Mouse (Mus musculus) frontal cortex, postnatal 25 days (tissue): ENCODE measurements around the gene Ccdc57.
A peak's percentile ranks its signal among the peaks of the same experiment; 100 is the strongest.

ENCODE experiments used
- DNase-seq, 2 experiments: peaks; one replicate each; pipeline ENCODE4 v3.0.0; 2022; ENCODE audit warnings: low spot score in 2 of 2

Ccdc57 gene

DNA sequence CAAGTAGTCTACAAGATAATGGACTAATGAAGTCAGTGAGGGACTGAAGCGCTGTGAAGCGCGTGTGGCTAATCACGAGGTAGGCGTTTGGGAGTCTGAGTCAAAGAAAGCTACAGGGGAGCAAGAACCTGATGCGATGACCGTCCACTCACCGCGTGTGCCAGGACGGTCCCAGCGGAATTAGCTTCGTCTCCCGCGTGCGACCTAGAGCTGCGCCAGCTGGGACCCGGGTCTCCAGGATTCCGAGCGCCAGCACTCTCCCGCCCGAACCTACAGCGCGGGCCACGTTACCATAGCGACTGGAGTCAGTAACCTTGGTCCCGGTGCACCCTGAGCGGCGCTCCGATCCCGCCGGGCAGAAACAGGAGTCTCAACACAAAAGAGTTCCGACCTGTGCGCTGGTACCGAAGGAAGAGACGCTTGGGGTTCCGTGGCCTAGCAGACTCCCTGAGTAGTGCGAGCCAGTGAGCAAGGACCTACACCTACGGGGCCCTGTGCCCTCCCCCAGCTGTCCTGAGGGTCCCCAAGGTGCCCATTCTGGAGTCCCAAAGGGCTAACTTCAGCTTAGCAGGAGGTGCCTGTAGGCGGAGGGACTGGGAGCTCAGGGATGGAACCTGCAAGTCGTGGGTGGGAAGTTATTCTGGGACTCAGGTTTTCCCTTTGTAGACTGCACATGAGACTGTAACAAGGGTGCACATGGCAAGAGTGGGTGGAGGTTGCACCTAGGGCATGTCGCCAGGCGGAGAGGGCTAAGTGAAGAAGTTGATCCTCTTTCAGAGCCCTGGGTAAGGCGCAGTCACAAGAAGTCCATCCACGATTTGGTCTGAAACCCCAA, at the start of gene Ccdc57:
Ccdc57 (minus strand) TSS at position 309 of the 835 bp plus-strand sequence.
- DNase-seq: peak; percentile 90 to 94

DNA sequence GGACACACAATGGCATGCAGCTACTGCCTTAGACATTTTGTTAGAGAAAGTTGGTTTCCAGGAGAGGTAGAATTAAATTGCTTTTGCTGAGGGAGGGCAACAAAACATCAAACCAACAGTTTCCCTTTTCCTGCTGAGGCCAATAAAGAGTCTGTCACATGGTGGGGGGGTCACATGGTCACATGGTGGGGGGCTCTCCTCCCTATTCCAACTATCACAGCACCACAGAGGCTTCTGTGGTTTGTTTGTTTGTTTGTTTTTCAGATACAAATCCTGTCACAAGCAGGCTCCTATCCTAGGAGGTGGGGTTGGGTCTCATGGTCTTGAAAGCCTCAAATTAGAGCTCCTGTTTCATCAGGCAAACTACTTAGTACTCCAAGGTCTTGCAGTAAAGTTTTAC, 49.8 kb upstream of the Ccdc57 start:
- DNase-seq: no peak

DNA sequence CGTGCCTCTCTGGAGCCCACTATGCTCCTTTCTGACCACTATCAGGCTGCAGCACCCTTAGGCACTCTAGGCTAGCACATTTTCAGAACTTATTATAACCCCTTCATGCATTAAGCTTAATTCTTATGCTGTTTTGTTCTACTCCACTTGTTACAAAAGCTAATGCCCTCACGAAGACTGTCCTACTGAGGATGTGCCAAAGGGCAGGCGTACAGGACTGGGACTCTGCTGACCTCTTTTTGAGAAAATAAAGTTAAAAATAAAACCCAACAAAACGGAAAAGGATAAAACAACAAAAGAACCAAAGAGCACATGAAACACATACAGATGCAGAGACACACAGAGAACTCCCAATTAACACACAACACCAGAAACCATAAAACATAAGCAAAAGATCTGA, 49.0 kb upstream of the Ccdc57 start:
- DNase-seq: no peak

DNA sequence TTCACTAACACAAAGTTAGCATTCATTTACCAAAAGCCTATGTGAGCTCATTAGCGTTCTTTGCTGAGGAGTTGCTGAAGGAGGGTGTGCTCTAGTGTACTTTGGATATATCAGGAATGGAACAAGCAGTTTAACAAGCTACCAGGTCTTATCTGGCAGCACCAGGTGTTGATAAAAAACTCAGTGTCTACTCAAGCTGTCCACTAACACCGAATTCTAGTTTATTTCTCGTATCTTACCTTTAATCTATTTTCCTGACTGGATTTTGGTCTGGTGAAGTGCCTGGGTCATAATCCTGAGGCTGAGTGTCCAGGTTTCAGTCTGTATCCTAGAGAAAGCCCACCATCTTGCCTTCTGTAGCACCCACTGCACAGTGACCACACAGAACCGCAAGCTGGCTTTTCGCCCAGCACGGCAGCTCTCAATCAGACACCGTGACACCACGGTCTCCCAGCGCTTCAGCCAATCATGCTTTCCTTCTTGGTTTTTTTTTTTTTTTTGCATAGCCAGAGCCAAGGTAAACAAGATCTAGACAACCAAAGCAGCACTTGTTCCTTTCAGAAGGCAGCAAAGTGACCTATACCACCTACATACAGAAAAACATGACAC, 47.9 kb upstream of the Ccdc57 start:
- DNase-seq: no peak

DNA sequence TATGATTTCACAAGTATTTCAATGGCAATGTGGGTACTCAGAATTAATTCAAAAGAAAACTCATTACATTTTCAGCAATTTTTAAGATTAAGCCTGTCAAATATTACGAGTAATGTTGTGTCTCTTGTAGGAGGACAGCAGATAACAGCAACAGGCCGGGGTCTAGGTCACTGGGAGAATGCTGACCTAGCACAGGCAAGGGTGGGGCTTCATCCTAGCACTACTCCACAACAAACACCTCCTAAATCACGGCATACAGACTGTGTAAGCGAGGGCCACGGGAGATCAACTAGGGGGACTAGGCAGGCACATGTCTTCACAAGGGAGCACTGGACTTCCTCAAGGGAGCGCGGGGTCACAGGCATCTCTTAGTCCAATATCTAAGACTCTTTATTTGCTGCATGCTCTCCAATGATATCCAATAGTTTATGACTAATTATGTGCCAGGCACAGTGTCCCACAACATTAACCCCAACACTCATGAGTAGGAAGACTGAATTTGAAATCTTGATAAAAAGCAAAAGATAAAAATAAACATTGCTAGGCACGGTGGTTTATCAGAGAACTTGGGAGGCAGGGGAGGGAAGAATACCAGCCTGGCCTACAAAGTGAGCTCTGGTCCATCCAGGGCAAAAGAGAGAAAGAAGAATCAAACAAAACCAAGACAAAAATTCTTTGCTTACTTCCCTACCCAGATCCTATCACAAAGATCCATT, 47.2 kb upstream of the Ccdc57 start:
- no peak for DNase-seq

DNA sequence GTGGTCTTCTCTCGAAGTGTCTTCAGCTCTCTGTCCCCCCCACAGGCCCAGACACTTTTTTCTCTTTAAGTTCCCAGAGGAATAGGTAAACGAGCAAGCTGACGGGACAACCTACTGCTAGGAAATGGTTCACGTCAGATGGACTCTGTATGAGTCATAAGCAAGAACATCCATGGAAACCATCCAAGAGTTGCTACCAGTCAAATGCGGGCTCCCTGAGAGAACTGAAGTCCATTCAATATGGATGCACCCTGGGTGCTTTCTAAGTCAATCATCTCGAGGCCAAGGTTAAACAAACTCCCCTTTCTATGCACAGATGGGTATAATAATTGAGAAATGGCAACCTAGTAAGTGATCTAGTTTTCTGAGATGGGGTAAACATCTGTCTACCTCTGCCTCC, 40.6 kb upstream of the Ccdc57 start:
- no peak for DNase-seq

DNA sequence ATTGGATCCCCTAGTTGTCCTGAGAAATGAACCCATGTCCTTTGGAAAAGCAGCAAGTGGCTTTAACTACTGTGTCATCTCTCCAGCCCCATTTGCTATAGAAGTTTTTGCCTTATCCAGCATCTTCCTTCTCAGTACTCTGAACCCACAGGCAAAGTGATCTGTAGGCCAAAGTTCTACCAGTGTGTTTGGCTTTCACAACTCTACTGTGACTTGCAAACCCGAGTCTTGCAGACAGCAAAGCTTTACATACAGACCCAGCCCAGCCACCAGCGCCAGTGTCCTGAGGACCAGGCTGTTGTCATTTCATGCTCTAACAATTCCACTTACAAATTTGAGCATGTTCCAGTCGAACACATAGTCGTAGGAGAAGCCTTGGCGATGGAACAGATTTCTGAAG, 38.6 kb upstream of the Ccdc57 start:
- DNase-seq: no peak

DNA sequence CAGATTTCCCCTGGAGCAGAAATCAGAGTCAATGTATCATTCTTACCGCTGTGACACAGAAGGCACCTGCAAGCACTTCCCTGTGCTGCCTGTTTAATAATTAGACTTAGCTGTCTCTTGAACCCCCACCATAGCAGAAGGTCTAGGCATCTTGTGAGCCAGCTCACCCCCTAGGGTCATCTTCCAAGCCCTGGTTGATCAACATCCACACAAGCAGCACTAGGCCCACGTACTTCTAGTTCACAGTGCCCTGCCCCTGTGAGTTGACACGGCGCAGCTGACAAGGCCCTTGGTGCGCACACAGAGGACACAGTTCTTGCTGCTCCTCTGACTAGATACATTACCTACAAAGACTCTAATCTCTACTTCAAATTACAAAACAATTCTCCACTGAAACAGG, 37.1 kb upstream of the Ccdc57 start:
- DNase-seq: no peak

DNA sequence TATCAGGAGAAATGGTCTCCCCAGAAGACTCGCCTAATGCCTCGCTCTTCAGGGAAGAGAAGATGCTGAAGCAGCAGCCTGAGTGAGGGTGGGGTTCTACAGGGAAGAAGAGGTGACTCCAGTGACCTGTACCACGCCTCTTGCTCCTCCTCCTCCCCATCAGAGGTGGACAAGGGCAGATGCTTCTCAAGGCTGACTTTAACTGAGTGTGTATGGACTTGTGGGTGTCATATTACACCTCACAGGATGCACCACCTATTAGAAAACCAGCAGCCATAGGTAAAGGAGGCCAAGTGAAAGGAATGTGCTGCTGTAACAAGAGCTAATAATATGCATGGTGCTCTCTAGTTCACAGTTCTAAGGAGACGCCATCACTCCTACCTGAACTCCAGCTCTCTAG, 32.9 kb upstream of the Ccdc57 start:
- DNase-seq: no peak

DNA sequence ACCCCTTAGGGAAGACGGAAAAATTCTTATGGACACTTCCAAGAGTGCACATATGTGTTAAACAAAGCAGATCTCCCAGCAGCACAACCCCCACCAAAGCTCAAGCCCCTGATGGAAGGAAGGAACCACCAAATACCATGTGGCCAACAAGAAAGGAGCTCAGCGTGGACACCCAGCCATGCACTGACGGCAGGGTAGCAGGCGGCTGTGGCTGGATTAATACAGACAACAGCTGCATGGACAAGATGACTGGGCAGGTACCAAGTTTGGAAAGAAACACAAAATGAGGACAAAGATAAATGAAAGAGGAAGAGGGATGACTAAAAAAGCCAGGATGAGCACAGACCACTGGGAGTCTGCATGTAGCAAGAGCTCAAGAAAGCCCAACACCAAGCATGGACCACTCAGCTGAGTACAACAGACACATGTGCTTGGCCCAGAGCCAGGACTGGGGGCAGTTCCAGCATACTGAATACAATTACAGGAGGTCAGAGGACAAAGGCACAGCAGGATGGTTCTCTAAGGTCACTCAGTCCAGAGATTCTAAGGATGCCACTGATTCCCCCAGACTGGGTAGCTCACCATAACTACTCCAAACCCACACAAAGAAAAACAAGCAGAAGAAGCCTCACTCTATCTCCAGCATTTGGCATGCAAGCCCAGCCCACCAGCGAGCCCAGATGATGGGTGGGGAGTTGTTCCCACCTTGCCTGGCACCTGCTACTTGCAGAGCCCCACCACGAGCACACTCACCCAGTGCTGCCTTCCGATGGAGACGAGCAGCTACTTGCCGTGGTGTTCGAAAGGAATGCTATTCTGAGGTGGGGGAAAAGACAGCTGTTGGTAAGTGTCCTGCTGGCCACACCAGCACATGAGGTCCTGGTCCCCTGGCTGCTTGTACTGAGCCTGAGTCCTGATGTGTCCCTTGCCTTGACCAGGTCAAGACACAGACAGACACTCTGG, 31.8 kb upstream of the Ccdc57 start:
- DNase-seq: no peak

DNA sequence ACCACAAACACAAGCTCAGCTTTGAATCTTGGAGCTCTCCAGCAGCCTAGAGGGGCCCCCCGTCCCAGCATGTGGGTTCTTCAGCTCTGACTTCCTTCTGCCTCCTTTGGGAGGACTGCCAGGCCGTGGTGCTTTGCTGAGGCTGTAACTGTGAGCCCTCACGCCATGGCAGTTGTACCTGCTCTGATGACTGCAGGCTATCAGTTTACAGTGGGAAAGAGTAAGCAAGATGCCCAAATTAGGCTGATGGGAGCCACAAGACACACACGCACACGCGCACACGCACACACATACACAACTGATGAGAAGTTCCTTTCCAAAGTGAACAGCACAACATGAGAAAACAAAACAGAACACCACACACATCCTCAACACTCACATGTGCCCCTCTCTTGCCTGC, 30.2 kb upstream of the Ccdc57 start:
- no peak for DNase-seq

DNA sequence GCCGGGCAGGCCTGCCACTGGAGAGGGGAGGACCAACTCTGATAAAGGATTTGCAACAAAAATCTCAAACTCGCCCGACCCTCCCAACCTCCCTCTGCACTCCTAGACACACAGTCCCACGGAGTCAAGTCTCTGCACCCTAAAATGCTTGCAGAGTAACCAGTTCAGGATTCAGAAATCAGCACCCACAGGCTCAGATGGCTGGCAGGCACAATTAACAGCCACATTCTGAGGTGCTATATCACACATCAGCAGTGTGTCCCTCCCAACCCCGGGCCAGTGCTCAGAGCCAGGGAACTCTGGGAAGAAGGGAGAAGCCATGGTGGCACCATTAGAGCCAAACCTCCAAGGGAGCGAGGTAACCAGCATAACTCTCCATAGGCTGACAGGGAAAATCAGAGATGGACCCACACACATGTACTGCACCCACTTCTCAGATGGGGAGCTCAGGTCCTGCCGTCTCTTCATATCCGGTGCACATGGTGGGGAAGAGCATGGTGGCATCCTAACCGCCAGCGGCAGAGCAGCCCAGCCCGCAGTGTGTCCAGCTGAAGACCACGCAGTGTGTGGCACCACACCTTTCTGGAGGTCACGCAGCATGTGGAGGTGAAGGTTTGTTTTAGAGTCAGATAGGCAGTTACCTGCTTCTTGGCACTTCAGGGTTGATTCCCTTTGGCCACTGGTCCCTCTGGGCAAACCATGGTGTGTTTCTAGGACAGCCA, 29.5 kb upstream of the Ccdc57 start:
- no peak for DNase-seq

DNA sequence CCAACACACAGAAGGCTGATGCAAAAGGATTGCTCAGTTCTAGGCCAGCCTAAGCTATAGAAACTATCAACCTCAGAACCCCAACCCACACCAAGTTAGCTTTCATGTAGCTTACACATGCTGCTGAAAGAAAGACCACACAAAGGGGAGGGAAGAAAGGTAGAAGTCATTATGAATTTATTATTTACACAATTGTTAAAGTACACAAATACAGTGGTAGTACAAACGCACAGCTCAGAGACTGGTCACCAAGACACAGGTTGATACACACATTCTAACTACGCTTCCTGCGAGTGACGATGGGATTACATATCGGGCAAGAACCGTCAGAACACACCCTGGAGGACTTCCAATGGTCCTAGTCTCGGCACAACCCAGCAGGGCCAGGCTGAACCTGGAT, 28.9 kb upstream of the Ccdc57 start:
- DNase-seq: no peak

DNA sequence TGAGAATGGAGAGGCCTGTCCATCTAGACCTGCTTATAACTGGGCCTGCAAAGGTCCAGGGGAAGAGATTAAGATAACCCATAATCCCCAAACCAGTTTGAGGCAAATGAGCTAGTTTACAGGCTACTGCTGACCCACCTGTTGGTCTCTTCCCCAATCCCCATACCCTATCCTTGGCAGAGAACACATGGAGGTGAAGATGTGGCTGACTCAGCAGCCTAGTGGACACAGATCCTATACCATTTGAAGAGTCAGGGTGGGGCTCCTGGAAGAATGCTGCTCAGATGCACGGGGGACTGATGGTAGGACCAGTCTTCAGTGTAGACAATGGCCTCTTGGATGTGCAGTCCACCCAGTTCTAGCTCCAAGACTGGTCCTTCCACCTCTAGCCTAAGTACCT, 27.6 kb upstream of the Ccdc57 start:
- no peak for DNase-seq

DNA sequence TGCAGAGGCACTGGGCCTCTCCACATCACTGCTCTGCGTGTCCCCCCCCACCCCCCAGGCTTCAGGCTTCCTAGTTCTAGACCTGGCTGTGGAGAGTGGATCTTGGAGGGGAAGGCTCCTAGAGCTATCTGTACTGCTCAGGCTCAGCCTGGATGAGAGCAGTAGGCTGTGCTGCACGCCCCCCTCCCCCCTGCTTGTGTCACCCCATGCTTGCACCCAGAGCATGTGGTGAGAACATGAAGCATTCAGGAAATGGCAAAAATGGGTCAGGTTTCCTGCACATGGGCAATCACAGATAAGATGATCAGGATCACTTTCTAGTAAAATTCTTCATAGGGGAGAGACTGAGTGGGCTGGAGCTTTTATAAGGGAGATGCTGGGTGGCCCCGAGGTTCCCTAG, 26.9 kb upstream of the Ccdc57 start:
- no peak for DNase-seq

DNA sequence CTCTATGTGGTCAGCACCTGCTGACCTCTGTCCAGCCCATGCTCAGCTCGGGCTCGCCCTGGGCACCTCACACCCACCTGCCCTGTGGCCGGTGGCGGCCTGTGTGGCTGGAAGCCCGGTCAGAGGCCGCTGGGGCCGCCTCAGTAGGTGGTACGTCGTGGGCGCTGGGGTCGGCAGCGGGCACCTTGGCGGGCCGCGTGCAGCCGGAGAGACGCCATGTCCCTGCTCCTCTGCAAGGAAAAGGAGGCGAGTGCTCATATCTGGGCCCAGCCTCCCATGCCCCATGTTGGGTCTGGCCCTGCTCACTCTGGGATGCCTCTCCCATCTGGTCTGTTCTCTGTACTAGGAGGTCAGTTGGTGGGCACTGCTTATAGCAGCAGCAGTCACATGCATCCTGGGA, 26.4 kb upstream of the Ccdc57 start:
- no peak for DNase-seq

DNA sequence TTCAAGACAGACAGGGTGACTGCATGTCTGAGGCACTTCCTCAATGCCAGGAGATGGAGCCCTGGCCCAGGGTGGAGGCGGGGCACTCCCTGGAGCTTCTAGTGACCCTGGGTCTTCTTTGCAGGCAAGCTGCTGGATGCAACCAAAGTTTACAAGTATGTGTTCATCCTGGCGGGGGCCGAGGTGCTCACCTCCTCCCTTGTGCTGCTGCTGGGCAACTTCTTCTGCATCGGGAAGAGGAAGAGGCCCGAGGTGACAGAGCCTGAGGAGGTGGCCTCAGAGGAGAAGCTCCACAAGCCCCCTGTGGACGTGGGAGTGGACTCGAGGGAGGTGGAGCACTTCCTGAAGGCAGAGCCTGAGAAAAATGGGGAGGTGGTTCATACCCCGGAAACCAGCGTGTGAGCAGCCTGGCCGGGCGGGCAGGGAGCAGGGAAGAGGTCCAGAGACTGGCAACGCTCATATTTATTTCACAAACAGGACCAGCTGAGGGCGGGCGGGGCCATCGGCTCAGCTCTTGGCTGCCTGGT, 25.1 kb upstream of the Ccdc57 start:
- DNase-seq: no peak

DNA sequence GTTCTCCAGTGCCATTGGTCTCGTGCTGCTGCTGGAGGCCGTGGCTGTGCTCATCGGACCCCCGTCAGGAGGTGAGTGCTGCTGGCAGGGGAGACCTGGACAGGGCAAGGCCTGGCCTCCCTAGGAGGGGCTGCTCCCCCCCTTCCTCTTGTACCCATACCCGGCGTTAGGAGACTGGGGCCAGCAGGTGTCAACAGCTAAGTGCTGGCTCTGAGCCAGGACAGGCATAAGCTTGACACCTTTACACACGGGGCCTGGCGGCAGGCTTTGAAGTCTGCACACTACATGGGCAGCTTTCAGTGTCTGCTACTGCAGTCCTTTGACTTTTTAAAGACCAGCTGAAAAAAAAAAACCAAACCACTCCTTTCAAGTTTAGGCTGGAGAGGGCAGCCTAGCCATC, 24.4 kb upstream of the Ccdc57 start:
- no peak for DNase-seq

DNA sequence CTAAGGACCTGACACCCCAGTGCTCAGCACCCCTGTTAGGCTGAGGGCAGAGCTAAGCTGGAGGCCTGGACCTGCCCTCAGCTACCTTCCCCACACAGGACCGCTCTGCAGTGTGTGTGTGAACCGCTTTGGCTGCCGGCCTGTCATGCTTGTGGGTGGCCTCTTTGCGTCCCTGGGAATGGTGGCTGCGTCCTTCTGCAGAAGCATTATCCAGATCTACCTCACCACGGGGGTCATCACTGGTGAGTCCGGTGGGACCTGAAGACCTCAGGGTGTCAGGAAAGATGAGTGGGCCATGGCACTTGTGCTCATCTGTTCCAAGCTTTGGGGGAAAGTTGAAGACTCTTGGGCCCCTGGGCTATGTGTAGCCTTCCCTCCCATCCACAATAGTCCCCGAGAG, 23.0 kb upstream of the Ccdc57 start:
- DNase-seq: no peak

DNA sequence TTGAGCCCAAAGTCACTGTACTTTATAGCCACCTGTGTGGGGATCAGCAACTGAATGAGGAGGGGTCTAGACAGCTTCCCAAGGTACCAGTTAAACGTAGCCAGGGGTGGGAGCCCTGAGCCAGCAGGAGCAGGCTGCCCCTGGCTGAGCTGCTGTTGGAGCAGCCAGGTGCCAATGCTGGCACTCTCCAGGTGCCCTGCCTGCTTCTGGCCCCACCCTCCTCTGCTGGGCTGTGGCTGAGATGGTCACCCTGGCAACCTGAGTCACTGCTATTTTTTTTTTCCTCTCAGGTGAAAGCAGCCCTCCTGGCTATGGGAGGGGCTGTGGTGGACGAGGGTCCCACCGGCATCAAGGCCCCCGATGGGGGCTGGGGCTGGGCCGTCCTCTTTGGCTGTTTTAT, 22.3 kb upstream of the Ccdc57 start:
- no peak for DNase-seq
